Mouse (Mus musculus) lung, embryonic 16.5 days (tissue): Measurements from ENCODE around the gene Cox5b. TPM values are rescaled to one million over a fixed set of nuclear protein-coding genes. Genes with fewer than 3 reads are reported as not detected.

ENCODE experiments used
- ATAC-seq: fragments of 200-750 bp; cut with Nextera tagmentation; 2 replicates; pipeline ENCODE4 v1.8.0; 2017; ENCODE audit warnings: low read depth, mild to moderate bottlenecking, moderate library complexity
- H3K27ac ChIP-seq: fragments of 300-500 bp; sonication (generic); 2 replicates; pipeline ENCODE4 v1.5.1; 2014; ENCODE audit warnings: mild to moderate bottlenecking, control low read depth, low read length
- H3K27me3 ChIP-seq: fragments of 300-500 bp; sonication (generic); 2 replicates; pipeline ENCODE4 v1.6.1; 2014; ENCODE audit warnings: low read depth, low read length, mixed read lengths; ENCODE audit not compliant: control insufficient read depth, insufficient read depth
- H3K36me3 ChIP-seq: fragments of 300-500 bp; sonication (generic); 2 replicates; pipeline ENCODE4 v1.6.1; 2014; ENCODE audit warnings: low read length; ENCODE audit not compliant: control insufficient read depth, insufficient read depth
- H3K4me1 ChIP-seq: fragments of 300-500 bp; sonication (generic); replicated peaks from 2 replicates; pipeline ENCODE4 v1.6.1; 2014; ENCODE audit warnings: low read length, mixed read lengths; ENCODE audit not compliant: control insufficient read depth, insufficient read depth
- H3K4me2 ChIP-seq: fragments of 300-500 bp; sonication (generic); 2 replicates; pipeline ENCODE4 v1.6.1; 2014; ENCODE audit warnings: low read depth, low read length, control low read depth
- H3K4me3 ChIP-seq: fragments of 300-500 bp; sonication (generic); 2 replicates; pipeline ENCODE4 v1.5.1; 2014; ENCODE audit warnings: mild to moderate bottlenecking, low read length, control low read depth
- H3K9ac ChIP-seq: fragments of 300-500 bp; sonication (generic); 2 replicates; pipeline ENCODE4 v1.6.1; 2014; ENCODE audit warnings: low read length, control low read depth
- H3K9me3 ChIP-seq: fragments of 300-500 bp; sonication (generic); 2 replicates; pipeline ENCODE4 v1.6.1; 2016; ENCODE audit warnings: low read length; ENCODE audit not compliant: control insufficient read depth
- WGBS: fragments of 180-500 bp; shearing (Covaris S2); extraction: QIAGEN DNeasy Blood & Tissue Kit; methylation state at CpG from one replicate; pipeline ENCODE4 v1.1.7; 2014; 5-methylcytosine and 5-hydroxymethylcytosine counted together
- polyA plus RNA-seq: library from polyadenylated mRNA; unstranded; fragments of >200 nt; fragmentation: Nextera tagmentation; extraction: Ambion mirVana; gene quantifications from 2 replicates; pipeline ENCODE4 v1.2.1, GENCODE M21; 2015

Cox5b gene
- polyA plus RNA-seq, 1 experiment from 2014 or later: 543 TPM

- Histone ChIP-seq H3K27me3 (no peaks in the 10 kb centered on the region), H3K4me2 (no peak overlapping the region), H3K27ac (no peak overlapping the region), H3K4me3 (no peak overlapping the region), H3K4me1 (no peaks in the 10 kb centered on the region; the same call in 1 of the 2 replicates), H3K9me3 (no peaks in the 10 kb centered on the region), H3K9ac (no peak overlapping the region), H3K36me3 (no peaks in the 10 kb centered on the region)
- WGBS: 69% methylated on average over 7 of the region's 7 CpGs
- no peak for ATAC-seq
Observed at GRCm38 (mm10) chr1:36680893-36681292, 10.4 kb upstream of the Cox5b start.

GRCm38 (mm10) chr1:36682620-36683355, 8.5 kb upstream of the Cox5b start, which contains the start of gene Fam178b:
Gene Fam178b (minus strand): TSS chr1:36683183.
- H3K4me3 ChIP-seq: no peak within 1 kb of the TSS
- no peak within 1 kb of the TSS for H3K4me2 ChIP-seq
- no peak within 1 kb of the TSS for H3K9ac ChIP-seq
- H3K27me3 ChIP-seq: no peaks in the 10 kb centered on the region
- H3K4me1 ChIP-seq: no peaks in the 10 kb centered on the region; the same call in 1 of the 2 replicates
- WGBS: 91% methylated on average over 39 of the region's 39 CpGs
- H3K27ac ChIP-seq: no peak within 1 kb of the TSS
- H3K9me3 ChIP-seq: no peaks in the 10 kb centered on the region
- H3K36me3 ChIP-seq: no peaks in the 10 kb centered on the region
- ATAC-seq: no peak

DNA sequence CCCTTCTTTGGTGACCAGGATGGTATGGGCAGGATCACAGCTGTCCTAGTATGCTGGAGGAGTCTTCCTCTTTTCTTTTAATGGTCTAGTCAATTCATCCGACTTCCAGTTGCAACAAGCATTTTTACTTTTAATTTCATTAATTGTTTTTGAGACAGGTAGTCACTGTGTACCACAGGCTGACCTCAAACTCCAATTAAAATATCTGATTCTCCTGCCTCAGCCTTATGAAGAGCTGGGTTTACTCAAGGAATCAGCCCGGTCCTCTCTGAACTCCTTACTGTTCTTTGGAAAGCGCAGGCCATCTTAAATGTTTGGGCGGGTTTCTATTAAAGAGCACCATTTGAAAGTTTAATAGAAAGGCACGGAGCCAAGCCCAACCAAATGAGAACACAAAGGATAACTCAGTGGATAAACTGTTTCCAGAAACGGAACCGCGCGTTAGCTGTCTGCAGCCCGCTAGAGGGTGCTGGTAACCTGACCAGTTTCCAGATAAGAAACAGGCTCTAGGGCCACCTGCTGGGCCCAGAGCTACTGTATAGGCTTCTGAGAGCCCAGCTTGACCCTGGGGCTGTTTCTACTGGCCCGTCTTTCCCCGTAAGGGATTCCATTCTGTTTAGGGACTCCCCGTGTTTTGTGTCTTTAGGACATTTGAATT, 7.3 kb upstream of the Cox5b start:
- Histone ChIP-seq H3K27me3 (no peaks in the 10 kb centered on the region), H3K9me3 (no peaks in the 10 kb centered on the region), H3K27ac (no peak overlapping the region), H3K4me3 (no peak overlapping the region), H3K4me2 (no peak overlapping the region), H3K36me3 (no peaks in the 10 kb centered on the region), H3K4me1 (no peaks in the 10 kb centered on the region; the same call in 1 of the 2 replicates), H3K9ac (no peak overlapping the region)
- peak; percentile 89 for ATAC-seq
- WGBS: 11% methylated on average over 13 of the region's 13 CpGs

DNA sequence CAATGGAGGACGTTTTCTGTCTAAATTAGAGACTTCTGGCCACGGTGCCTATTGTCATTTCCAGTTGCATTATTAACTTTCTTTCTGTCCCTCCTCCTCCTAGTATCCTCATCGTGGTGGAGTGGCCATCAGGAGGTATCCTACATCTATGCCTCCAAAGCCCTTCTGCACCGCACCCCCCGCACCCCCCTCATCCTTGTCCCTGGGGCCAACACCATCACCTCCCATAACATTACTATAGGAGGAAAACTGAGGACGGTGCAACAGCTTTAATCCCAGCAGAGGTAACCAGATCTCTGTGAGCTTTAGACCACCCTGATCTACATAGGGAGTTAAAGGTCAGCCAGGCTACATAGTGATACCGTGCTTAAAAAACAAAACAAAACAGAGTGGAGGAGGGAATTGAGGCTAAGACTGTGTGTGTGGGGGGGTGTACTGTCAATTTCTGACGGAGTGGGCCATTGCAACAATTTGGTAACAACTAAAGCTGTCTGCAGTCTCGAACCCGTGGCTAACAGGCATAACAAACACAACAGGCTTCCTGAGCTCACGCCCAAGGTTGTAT, 496 bp upstream of the Cox5b start:
- 56% methylated on average over 11 of the region's 11 CpGs for WGBS

DNA sequence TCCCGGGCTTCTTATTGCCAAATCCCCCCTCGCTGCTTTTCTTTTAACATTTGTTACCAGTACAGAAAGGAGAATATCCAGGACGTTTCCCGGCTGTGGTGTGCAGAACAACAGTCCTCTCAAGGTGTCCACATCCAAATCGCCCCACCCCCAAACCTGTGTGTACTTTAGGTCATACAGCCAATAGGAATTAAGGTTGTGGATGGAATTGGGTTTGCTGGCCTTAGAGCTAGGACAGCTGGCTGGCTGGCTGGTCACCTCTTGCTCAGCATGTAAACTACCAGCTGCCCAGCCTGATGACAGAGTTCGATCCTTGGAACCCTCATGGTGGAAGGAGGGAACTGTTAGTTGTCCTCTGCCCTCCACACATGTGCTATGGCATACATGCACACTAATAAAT, 3.6 kb downstream of the Cox5b start:
- no peak overlapping the region for H3K4me2 ChIP-seq
- no peak overlapping the region for H3K27ac ChIP-seq
- H3K9me3 ChIP-seq: no peaks in the 10 kb centered on the region
- WGBS: 70% methylated on average over 6 of the region's 6 CpGs
- H3K36me3 ChIP-seq: peaks cover 22% of the 10 kb centered on the region
- peaks cover 8% of the 10 kb centered on the region for H3K4me1 ChIP-seq
- ATAC-seq: no peak
- H3K4me3 ChIP-seq: no peak overlapping the region
- no peak overlapping the region for H3K9ac ChIP-seq
- no peaks in the 10 kb centered on the region for H3K27me3 ChIP-seq

More for the DNA sequence above, 496 bp upstream of the Cox5b start:
- H3K9me3 ChIP-seq: no peaks in the 10 kb centered on the region
- no peaks in the 10 kb centered on the region for H3K27me3 ChIP-seq
- peaks cover 8% of the 10 kb centered on the region for H3K4me1 ChIP-seq
- peak overlapping the region; percentile 91 for H3K4me3 ChIP-seq
- peak; percentile 16 for ATAC-seq
- H3K9ac ChIP-seq: peak overlapping the region; percentile 55
- H3K36me3 ChIP-seq: peaks cover 17% of the 10 kb centered on the region
- H3K27ac ChIP-seq: peak overlapping the region; percentile 11; the same call in 1 of the 2 replicates
- peak overlapping the region; percentile 50 for H3K4me2 ChIP-seq

- Histone ChIP-seq H3K4me2 (no peak overlapping the region), H3K36me3 (peaks cover 36% of the 10 kb centered on the region), H3K4me1 (peaks cover 8% of the 10 kb centered on the region), H3K9me3 (no peaks in the 10 kb centered on the region), H3K4me3 (no peak overlapping the region), H3K27me3 (no peaks in the 10 kb centered on the region), H3K9ac (no peak overlapping the region), H3K27ac (no peak overlapping the region)
- no peak for ATAC-seq
- WGBS: 69% methylated on average over 6 of the region's 6 CpGs
Observed at GRCm38 (mm10) chr1:36696411-36696810, 5.2 kb downstream of the Cox5b start.

GRCm38 (mm10) chr1:36697030-36697429, 5.8 kb downstream of the Cox5b start:
- Histone ChIP-seq H3K9ac (no peak overlapping the region), H3K27ac (no peak overlapping the region), H3K4me1 (peaks cover 6% of the 10 kb centered on the region), H3K4me3 (no peak overlapping the region), H3K4me2 (no peak overlapping the region), H3K36me3 (peaks cover 40% of the 10 kb centered on the region), H3K9me3 (no peaks in the 10 kb centered on the region), H3K27me3 (no peaks in the 10 kb centered on the region)
- ATAC-seq: no peak
- WGBS: 76% methylated on average over 5 of the region's 5 CpGs

DNA sequence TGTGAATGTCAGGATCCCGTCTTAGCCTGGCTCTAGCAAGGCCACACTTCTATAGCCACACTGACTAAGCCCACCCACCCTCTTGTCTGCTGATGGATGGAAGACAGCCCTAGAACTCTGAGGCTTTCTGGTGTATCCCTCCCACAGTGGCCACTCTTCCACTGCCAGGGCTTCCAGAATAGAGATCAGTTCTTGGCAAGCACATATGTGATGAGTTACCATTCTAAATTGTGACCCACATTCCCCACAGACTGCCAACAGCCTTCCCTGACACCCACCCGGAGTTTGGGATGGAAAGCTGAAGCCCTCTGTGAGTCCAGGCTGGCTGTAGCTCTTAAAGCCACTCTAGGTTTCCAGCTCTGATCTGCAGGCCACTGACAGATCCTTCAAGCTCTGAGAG, 15.9 kb downstream of the Cox5b start:
- Histone ChIP-seq H3K27me3 (no peaks in the 10 kb centered on the region), H3K9ac (no peak overlapping the region), H3K4me2 (no peak overlapping the region), H3K36me3 (peaks cover 9% of the 10 kb centered on the region), H3K4me3 (no peak overlapping the region), H3K9me3 (no peaks in the 10 kb centered on the region), H3K4me1 (peaks cover 13% of the 10 kb centered on the region), H3K27ac (no peak overlapping the region)
- no peak for ATAC-seq
- WGBS: 66% methylated on average over 2 of the region's 2 CpGs

DNA sequence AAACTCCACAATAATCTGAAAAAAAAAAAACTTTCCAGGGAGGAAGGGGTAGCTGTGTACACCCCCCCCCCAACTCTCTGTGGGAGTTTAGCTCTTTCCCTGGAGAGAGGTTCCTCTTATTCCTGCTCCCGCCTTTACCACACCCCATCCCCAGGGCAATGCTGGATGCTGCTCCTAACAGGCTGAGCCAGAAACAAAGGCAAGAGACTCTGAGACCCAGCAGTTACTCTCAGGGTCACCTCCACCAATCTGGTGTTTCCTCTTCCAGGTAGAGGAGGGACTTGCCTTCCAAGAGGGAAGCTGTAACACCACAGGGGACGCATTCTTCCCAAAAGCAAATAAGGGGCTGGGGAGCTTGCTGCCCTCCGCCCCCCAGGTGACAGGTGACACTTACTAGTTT, 16.5 kb downstream of the Cox5b start:
- H3K27ac ChIP-seq: no peak overlapping the region
- no peaks in the 10 kb centered on the region for H3K27me3 ChIP-seq
- 0 out of 2 replicates have a peak overlapping the region, but pooled peaks have one; percentile 94 for H3K9ac ChIP-seq
- peaks cover 4% of the 10 kb centered on the region; the same call in 1 of the 2 replicates for H3K36me3 ChIP-seq
- H3K4me1 ChIP-seq: peaks cover 13% of the 10 kb centered on the region
- H3K4me3 ChIP-seq: no peak overlapping the region
- 61% methylated on average over 3 of the region's 3 CpGs for WGBS
- no peak for ATAC-seq
- H3K9me3 ChIP-seq: no peaks in the 10 kb centered on the region
- no peak overlapping the region for H3K4me2 ChIP-seq
